In genomic region chr16:50799145-50799794, GRCm38 (mm10) we compare ENCODE assay signal across 7 mouse cellular contexts.
DNase-seq lines count a peak whose midpoint lies in the region; TF ChIP-seq lines count a peak whose summit lies in the region.

No protein-coding gene starts in this region.

- no peaks in the 10 kb centered on the region for H3K9me3 ChIP-seq in ES-Bruce4 (replicated peaks; ENCODE audit: control insufficient read depth, insufficient read depth, low read length, poor library complexity, severe bottlenecking)

- no peaks in the 10 kb centered on the region for H3K4me1 ChIP-seq in ES-Bruce4 (ENCODE audit: control insufficient read depth, insufficient read depth, low read length)
- H3K4me1 ChIP-seq in cortical plate, adult 2 months (ENCODE audit: control insufficient read depth, insufficient read depth, low read length): no peaks in the 10 kb centered on the region

- no peak overlapping the region for H3K27ac ChIP-seq in ES-Bruce4 (ENCODE audit: insufficient read depth, low read length)
- no peak overlapping the region for H3K27ac ChIP-seq in cortical plate, adult 2 months (ENCODE audit: insufficient read depth, low read length)

- TF ChIP-seq POLR2A in ES-Bruce4 (IDR thresholded peaks at IDR 0.05; ENCODE audit: insufficient read depth, low read length): no peak
- TF ChIP-seq POLR2A in cortical plate, adult 2 months (IDR thresholded peaks at IDR 0.05; ENCODE audit: extremely low read depth, insufficient read depth, low read length): no peak

- H3K36me3 ChIP-seq in ES-Bruce4 (ENCODE audit: control insufficient read depth, insufficient read depth, low read length, poor library complexity, severe bottlenecking): no peaks in the 10 kb centered on the region

- peak; percentile 71 for DNase-seq in R1 (ENCODE audit: low read depth, low spot score)
- DNase-seq in heart, postnatal 4 days: peak; percentile 80
- DNase-seq in layer of hippocampus, adult 9-10 months (ENCODE audit: low spot score): peak; percentile 50
- DNase-seq in lung, postnatal 4 days: peak; percentile 43 to 58
- DNase-seq in skeletal muscle tissue, adult 2 months (ENCODE audit: low read depth, low spot score): peak; percentile 3

- no peak overlapping the region for H3K4me3 ChIP-seq in ES-Bruce4 (ENCODE audit: low read depth, low read length)
- no peak overlapping the region for H3K4me3 ChIP-seq in cortical plate, adult 2 months (ENCODE audit: insufficient read depth, low read length)

- no peak overlapping the region for H3K9ac ChIP-seq in ES-Bruce4 (ENCODE audit: low read depth, poor library complexity, severe bottlenecking)

- TF ChIP-seq EP300 in ES-Bruce4 (IDR thresholded peaks at IDR 0.05; ENCODE audit: insufficient read depth, low read depth, low read length): no peak

- H3K27me3 ChIP-seq in ES-Bruce4 (ENCODE audit: control insufficient read depth, insufficient read depth, low read length, poor library complexity, severe bottlenecking): no peaks in the 10 kb centered on the region

- TF ChIP-seq CTCF in ES-Bruce4 (IDR thresholded peaks at IDR 0.05; ENCODE audit: low read depth, low read length): peak; percentile 70
- peak; percentile 83 for TF ChIP-seq CTCF in cortical plate, adult 2 months (IDR thresholded peaks at IDR 0.05; ENCODE audit: extremely low read depth, insufficient read depth, low read length)

Comparison
In these comparisons a context has a peak if more than half of its experiments do, and no peak if none do; other contexts are left out.
1. DNase-seq: peak in every context shown above with its lines; median percentile 80 in heart, postnatal 4 days; 71 in R1; 50 in lung, postnatal 4 days; 50 in layer of hippocampus, adult 9-10 months; 3 in skeletal muscle tissue, adult 2 months.